Mouse (Mus musculus) thymus, adult 2 months (tissue): ENCODE results near the gene Mapk8. TPM values are rescaled to one million over a fixed set of nuclear protein-coding genes. Genes with fewer than 3 reads are reported as not detected.

ENCODE experiments used
- DNase-seq: peaks from one replicate; pipeline ENCODE4 v3.0.0; 2021
- H3K27ac ChIP-seq: fragments of 200-500 bp; 2 replicates; pipeline ENCODE4 v1.5.1; 2012; ENCODE audit warnings: low read length, control low read depth; ENCODE audit not compliant: control insufficient read depth, insufficient read depth
- H3K27me3 ChIP-seq: fragments of 200-500 bp; 2 replicates; pipeline ENCODE4 v1.6.1; 2012; ENCODE audit warnings: mild to moderate bottlenecking, low read length, moderate library complexity, mixed read lengths; ENCODE audit not compliant: control insufficient read depth, insufficient read depth
- H3K36me3 ChIP-seq: fragments of 200-500 bp; 2 replicates; pipeline ENCODE4 v1.6.1; 2012; ENCODE audit warnings: mild to moderate bottlenecking, low read length, moderate library complexity; ENCODE audit not compliant: control insufficient read depth, insufficient read depth
- H3K4me1 ChIP-seq: fragments of 200-500 bp; replicated peaks from 2 replicates; pipeline ENCODE4 v1.6.1; 2012; ENCODE audit warnings: low read length; ENCODE audit not compliant: control insufficient read depth, insufficient read depth
- H3K4me3 ChIP-seq: fragments of 200-500 bp; 2 replicates; pipeline ENCODE4 v1.5.1; 2012; ENCODE audit warnings: mild to moderate bottlenecking, low read length, control low read depth, moderate library complexity; ENCODE audit not compliant: control insufficient read depth, insufficient read depth
- CTCF ChIP-seq: fragments of 200-500 bp; IDR thresholded peaks from 2 replicates; pipeline ENCODE4 v1.5.1; 2012; ENCODE audit warnings: mild to moderate bottlenecking, control low read depth, low read length, moderate library complexity, borderline replicate concordance; ENCODE audit not compliant: control insufficient read depth, poor library complexity, insufficient read depth; ENCODE audit errors: extremely low read depth
- POLR2A ChIP-seq: fragments of 200-500 bp; IDR thresholded peaks from 2 replicates; pipeline ENCODE4 v1.6.1; 2012; ENCODE audit warnings: mild to moderate bottlenecking, low read length, control low read depth, moderate library complexity; ENCODE audit not compliant: control insufficient read depth, poor library complexity, insufficient read depth; ENCODE audit errors: extremely low read depth
- WGBS: fragments of 180-500 bp; shearing (Covaris S2); methylation state at CpG from one replicate; pipeline ENCODE4 v1.1.7; 2018; 5-methylcytosine and 5-hydroxymethylcytosine counted together
- polyA plus RNA-seq: library from polyadenylated mRNA; depleted of rRNA; stranded (reverse); fragments of >200 nt; gene quantifications from 2 replicates; pipeline ENCODE4 v1.2.3, GENCODE M21; 2012

The Mapk8 gene
- polyA plus RNA-seq, 1 experiment, result 11.9 TPM

DNA sequence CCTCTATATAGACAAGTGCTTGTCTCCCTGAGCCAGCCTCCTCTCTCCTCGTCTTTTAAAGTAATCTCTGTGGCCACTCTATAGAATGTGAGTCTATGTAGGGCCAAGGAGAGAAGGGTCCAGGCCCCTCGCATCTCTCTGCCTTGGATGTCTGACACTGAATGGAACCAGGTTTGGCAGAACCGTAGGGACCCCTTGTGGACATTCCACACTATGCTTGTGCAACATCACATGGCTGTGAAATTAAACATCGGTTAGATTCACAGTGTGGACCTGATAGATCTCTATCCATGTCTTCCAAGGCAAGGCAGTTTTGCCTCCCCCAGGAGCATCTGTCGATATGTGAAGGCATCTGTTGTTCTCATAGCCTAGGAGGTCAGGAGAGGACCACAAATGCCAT lies 108.3 kb downstream of the Mapk8 start:
- Histone ChIP-seq H3K27me3 (no peaks in the 10 kb centered on the region; the same call in 1 of the 2 replicates), H3K36me3 (no peaks in the 10 kb centered on the region), H3K4me1 (no peaks in the 10 kb centered on the region), H3K27ac (no peak overlapping the region), H3K4me3 (no peak overlapping the region)
- no peak for TF ChIP-seq POLR2A
- TF ChIP-seq CTCF, result no peak
- WGBS, result 63% methylated on average over 5 of the region's 5 CpGs
- DNase-seq, result no peak

GRCm38 (mm10) chr14:33335733-33336132 lies 111.2 kb downstream of the Mapk8 start:
- 89% methylated on average over 6 of the region's 6 CpGs for WGBS
- no peak for DNase-seq
- TF ChIP-seq CTCF, result no peak
- no peak for TF ChIP-seq POLR2A
- Histone ChIP-seq H3K4me1 (no peaks in the 10 kb centered on the region), H3K4me3 (no peak overlapping the region), H3K36me3 (no peaks in the 10 kb centered on the region), H3K27ac (no peak overlapping the region), H3K27me3 (no peaks in the 10 kb centered on the region; the same call in 1 of the 2 replicates)

DNA sequence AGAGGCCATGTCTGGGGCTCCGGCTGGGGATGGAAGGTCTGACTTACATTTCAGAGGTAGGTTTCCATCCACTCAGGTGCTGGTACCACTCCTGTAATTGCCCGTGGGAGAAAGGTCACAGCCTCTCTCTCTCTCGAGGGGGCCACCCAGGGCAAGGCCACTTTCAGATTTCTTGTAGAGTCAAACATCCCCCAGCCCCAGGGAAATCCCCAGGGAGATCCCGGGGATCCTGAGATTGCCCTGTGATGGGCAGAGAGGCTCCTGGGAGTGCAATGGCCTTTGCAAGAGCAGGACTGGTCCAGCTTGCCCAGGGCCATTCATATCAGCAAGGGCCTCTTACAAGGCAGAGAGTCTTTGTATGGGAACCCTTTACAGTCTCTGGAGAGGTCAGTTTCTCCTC lies 112.6 kb downstream of the Mapk8 start:
- no peak for DNase-seq
- TF ChIP-seq POLR2A (no peak), CTCF (no peak)
- Histone ChIP-seq H3K4me1 (no peaks in the 10 kb centered on the region), H3K27ac (no peak overlapping the region), H3K4me3 (no peak overlapping the region), H3K36me3 (no peaks in the 10 kb centered on the region), H3K27me3 (no peaks in the 10 kb centered on the region; the same call in 1 of the 2 replicates)
- 86% methylated on average over 4 of the region's 4 CpGs for WGBS

DNA sequence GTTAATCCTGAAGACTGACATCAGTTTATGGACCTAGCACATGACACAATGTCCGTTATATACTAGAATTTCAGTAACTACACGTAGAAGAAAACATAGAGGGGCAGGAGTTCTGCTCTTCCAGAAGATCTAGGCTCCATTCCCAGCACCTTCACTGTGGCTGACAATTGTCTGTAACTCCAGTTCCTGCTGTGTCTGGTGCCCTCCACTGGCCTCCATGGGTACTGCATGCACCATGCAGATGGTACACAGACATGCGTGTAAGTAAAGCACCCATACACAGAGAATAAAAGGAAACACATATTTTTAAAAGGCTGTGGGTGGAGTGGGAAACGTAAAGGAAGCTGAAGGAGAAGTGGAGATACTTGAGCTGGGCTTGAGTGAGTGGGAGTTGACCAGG lies 113.1 kb downstream of the Mapk8 start:
- DNase-seq, result peak; percentile 41
- TF ChIP-seq CTCF (peak; percentile 56; the same call in 1 of the 2 replicates), POLR2A (no peak)
- Histone ChIP-seq H3K36me3 (no peaks in the 10 kb centered on the region), H3K4me1 (no peaks in the 10 kb centered on the region), H3K4me3 (no peak overlapping the region), H3K27ac (no peak overlapping the region), H3K27me3 (no peaks in the 10 kb centered on the region; the same call in 1 of the 2 replicates)
- 77% methylated on average over 4 of the region's 4 CpGs for WGBS

- no peak for TF ChIP-seq POLR2A
- no peak for TF ChIP-seq CTCF
- no peaks in the 10 kb centered on the region; the same call in 1 of the 2 replicates for H3K27me3 ChIP-seq
- no peaks in the 10 kb centered on the region for H3K36me3 ChIP-seq
- no peak for DNase-seq
- 91% methylated on average over 4 of the region's 4 CpGs for WGBS
- no peak overlapping the region for H3K27ac ChIP-seq
- H3K4me3 ChIP-seq, result no peak overlapping the region
- no peaks in the 10 kb centered on the region for H3K4me1 ChIP-seq
Observed at GRCm38 (mm10) chr14:33331627-33332026, 115.3 kb downstream of the Mapk8 start.

DNA sequence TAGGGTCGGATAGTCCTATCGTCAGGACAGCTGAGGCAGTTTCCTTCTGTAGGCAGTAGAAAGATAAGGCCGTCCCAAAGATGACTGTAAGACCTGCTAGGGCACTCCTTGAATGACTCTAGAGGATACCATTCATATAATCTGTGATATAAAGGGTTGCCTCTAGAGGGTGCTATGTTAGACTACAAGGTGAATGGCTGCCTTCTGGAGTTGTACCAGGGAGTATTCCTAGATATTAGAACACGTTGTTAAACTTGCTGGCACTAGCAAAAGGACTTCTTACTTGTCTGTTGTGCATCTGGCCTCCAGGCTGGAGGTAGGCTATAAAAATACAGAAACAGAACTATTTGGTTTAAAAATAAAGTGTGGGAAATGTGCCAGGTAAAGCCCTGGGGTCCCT lies 116.0 kb downstream of the Mapk8 start:
- Histone ChIP-seq H3K4me1 (no peaks in the 10 kb centered on the region), H3K27me3 (no peaks in the 10 kb centered on the region; the same call in 1 of the 2 replicates), H3K4me3 (no peak overlapping the region), H3K36me3 (no peaks in the 10 kb centered on the region), H3K27ac (no peak overlapping the region)
- 81% methylated on average over 4 of the region's 4 CpGs for WGBS
- no peak for DNase-seq
- TF ChIP-seq CTCF, result no peak
- no peak for TF ChIP-seq POLR2A

DNA sequence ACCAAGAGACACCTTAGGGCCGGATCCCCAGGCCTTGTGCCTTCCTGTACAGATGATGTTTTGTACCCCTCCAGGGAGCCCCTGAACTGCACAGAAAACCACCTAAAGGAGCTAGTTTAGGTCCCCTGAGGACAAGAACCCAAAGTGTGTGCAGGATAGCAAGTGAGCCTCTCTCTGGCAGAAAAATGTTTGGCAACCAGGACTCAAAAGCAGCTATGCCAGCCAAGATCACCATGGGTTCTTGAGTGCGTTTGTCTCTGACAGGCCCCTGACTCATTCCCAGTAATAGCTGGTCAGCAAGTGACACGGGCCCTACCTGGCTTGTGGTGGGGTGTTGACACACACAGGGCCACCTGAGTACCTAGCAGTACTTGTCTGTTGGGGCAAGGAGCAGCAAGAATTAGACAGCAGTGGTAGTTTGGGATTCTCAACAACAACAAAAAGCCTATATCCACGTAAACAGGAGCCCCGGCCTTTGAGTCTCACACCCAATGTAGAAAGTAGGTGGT lies 117.6 kb downstream of the Mapk8 start:
- Histone ChIP-seq H3K4me1 (no peaks in the 10 kb centered on the region), H3K27me3 (no peaks in the 10 kb centered on the region; the same call in 1 of the 2 replicates), H3K27ac (no peak overlapping the region), H3K4me3 (no peak overlapping the region), H3K36me3 (no peaks in the 10 kb centered on the region)
- TF ChIP-seq POLR2A, result no peak
- no peak for TF ChIP-seq CTCF
- no peak for DNase-seq
- WGBS, result 90% methylated on average over 5 of the region's 5 CpGs
